Mouse (Mus musculus) liver, embryonic 16.5 days (tissue): ENCODE measurements around the gene Vps37b. TPM values are rescaled to one million over a fixed set of nuclear protein-coding genes. Genes with fewer than 3 reads are reported as not detected.

Experiments
- ATAC-seq: fragments of 200-750 bp; cut with Nextera tagmentation; 2 replicates; pipeline ENCODE4 v1.8.0; 2017; ENCODE audit warnings: low read depth, mild to moderate bottlenecking, moderate number of reproducible peaks, moderate library complexity
- H3K27ac ChIP-seq: fragments of 300-500 bp; sonication (generic); 2 replicates; pipeline ENCODE4 v1.5.1; 2014; ENCODE audit warnings: mild to moderate bottlenecking, low read length
- H3K27me3 ChIP-seq: fragments of 300-500 bp; sonication (generic); 2 replicates; pipeline ENCODE4 v1.6.1; 2014; ENCODE audit warnings: low read depth, low read length, mixed read lengths; ENCODE audit not compliant: control insufficient read depth, insufficient read depth
- H3K36me3 ChIP-seq: fragments of 300-500 bp; sonication (generic); 2 replicates; pipeline ENCODE4 v1.6.1; 2014; ENCODE audit warnings: mild to moderate bottlenecking; ENCODE audit not compliant: control insufficient read depth, insufficient read depth
- H3K4me1 ChIP-seq: fragments of 300-500 bp; sonication (generic); 2 replicates; pipeline ENCODE4 v1.6.1; 2014; ENCODE audit warnings: low read depth, low read length, mixed read lengths; ENCODE audit not compliant: control insufficient read depth
- H3K4me2 ChIP-seq: fragments of 300-500 bp; sonication (generic); 2 replicates; pipeline ENCODE4 v1.6.1; 2014; ENCODE audit warnings: low read depth, low read length, mixed read lengths
- H3K4me3 ChIP-seq: fragments of 300-500 bp; sonication (generic); 2 replicates; pipeline ENCODE4 v1.5.1; 2014; ENCODE audit warnings: low read depth, mild to moderate bottlenecking, low read length
- H3K9ac ChIP-seq: fragments of 300-500 bp; sonication (generic); 2 replicates; pipeline ENCODE4 v1.6.1; 2014; ENCODE audit warnings: low read depth, low read length
- H3K9me3 ChIP-seq: fragments of 300-500 bp; sonication (generic); replicated peaks from 2 replicates; pipeline ENCODE4 v1.6.1; 2016; ENCODE audit warnings: low read length; ENCODE audit not compliant: control insufficient read depth
- WGBS: fragments of 180-500 bp; shearing (Covaris S2); extraction: QIAGEN DNeasy Blood & Tissue Kit; methylation state at CpG from one replicate; pipeline ENCODE4 v1.1.7; 2014; ENCODE audit not compliant: insufficient replicate concordance; 5-methylcytosine and 5-hydroxymethylcytosine counted together
- microRNA-seq: library from miRNA; unstranded; fragments of <30 nt; microRNA quantifications from one replicate; pipeline ENCODE4, GENCODE M21; 2016
- polyA plus RNA-seq: library from polyadenylated mRNA; unstranded; fragments of >200 nt; fragmentation: Nextera tagmentation; extraction: Ambion mirVana; gene quantifications from 2 replicates; pipeline ENCODE4 v1.2.1, GENCODE M21; 2015

Gene Vps37b
- polyA plus RNA-seq, 1 experiment from 2014 or later: 16.3 TPM

DNA sequence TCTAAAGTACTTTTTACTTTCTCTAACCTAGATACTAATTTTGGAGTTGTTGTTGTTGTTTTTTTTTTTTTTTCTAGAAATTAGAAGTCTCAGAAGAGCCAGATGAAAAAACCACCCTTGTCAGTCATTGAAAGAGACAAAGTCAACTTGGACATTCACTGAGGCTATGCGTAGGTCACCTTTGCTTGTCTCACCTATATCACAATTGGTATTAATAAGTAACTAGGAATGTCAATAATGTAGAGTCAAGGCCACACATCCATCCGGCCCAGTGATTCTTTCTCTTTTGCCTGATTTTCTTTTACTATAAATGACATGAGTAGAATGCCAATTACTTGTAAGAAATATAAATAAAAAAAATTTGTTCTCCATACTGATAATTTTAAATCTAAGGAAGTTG is 65.3 kb downstream of the Vps37b start:
- Histone ChIP-seq H3K36me3 (no peaks in the 10 kb centered on the region), H3K27me3 (no peaks in the 10 kb centered on the region), H3K4me3 (no peak overlapping the region), H3K9me3 (no peaks in the 10 kb centered on the region), H3K4me2 (no peak overlapping the region), H3K27ac (no peak overlapping the region), H3K9ac (no peak overlapping the region), H3K4me1 (peaks cover 6% of the 10 kb centered on the region; the same call in 1 of the 2 replicates)
- peak; percentile 66; the same call in 1 of the 2 replicates for ATAC-seq
- WGBS: 63% methylated on average over 2 of the region's 2 CpGs

DNA sequence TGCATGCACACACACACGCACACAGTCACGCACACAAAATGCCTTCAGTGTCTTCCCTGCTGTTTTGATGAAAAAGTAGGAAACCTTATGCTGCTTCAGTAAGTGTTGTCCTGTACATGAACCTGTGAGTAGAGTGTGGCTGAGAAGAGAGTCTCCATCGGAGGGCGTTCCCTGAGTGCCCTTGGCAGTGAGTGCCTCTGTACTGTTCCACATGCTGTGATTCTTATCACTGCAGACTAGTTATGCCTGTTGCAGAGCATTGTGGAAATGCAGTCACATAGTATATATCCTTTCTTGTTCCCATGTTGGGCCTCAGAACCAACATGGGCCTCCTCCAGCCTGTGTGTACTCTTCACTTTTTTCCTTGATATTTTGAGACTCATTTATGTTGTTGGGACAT is 67.9 kb downstream of the Vps37b start:
- Histone ChIP-seq H3K9ac (no peak overlapping the region), H3K4me3 (no peak overlapping the region), H3K36me3 (no peaks in the 10 kb centered on the region), H3K27me3 (no peaks in the 10 kb centered on the region), H3K4me2 (no peak overlapping the region), H3K4me1 (peaks cover 6% of the 10 kb centered on the region; the same call in 1 of the 2 replicates), H3K9me3 (no peaks in the 10 kb centered on the region), H3K27ac (no peak overlapping the region)
- 78% methylated on average over 4 of the region's 4 CpGs for WGBS
- no peak for ATAC-seq

DNA sequence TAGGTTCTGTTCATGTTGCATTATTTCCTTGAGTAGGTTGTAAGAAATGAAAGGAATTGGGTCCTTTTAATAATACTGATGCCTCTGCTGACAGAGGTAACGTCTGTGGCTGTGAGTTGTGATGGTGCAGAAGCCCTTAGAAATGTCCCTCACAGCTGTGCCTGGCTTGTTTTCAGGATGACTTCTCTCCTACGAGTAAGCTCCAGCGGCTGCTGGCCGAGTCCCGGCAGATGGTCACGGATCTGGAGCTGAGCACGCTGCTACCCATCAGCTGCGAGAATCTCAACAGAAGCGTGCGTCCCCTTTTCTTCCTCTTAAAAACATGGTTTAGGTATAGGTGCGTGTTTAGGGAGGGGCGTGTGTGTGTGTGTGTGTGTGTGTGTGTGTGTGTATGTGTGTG is 71.0 kb downstream of the Vps37b start:
- Histone ChIP-seq H3K9me3 (no peaks in the 10 kb centered on the region), H3K9ac (no peak overlapping the region), H3K4me2 (no peak overlapping the region), H3K4me1 (peaks cover 6% of the 10 kb centered on the region; the same call in 1 of the 2 replicates), H3K27me3 (no peaks in the 10 kb centered on the region), H3K27ac (no peak overlapping the region), H3K4me3 (no peak overlapping the region), H3K36me3 (no peaks in the 10 kb centered on the region)
- WGBS: 83% methylated on average over 12 of the region's 12 CpGs
- no peak for ATAC-seq

DNA sequence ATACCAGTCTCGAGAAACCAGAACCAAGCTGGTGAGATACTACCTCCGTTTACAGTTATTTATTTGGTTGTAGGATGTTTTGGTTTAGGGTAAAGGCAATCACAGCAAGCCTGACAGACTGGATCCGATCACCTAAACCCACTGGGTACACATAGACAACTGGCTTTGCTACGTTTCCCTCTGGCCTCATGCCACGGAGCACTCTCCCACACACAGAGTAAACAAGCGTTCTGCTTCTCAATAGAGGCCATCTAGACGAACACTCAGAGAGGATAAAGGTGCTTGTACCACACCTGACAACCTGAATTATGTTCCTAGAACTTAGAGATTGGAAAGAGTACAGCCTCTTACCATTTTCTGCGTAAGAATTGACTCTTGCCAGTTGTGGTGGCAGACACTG is 71.9 kb downstream of the Vps37b start:
- no peak overlapping the region for H3K4me2 ChIP-seq
- no peaks in the 10 kb centered on the region for H3K9me3 ChIP-seq

DNA sequence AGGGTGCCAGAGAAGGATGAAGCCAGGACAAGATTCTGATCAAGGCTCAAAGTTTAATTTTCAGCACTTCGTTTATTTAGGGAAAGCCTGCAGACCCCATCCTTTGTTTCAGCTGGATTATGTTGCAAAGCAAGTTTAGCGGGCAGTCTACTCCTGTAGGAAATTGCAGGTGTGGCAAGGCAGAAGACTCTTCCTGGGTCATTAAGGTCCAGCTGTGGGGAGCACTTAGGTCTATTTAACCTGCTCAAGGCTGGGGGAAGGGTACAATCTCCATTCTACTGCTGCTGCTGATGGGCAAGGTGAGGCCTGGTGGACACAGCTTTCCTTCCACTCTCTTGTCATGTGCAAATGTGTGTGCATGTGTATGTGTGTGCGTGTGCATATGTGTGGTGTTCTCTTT is 73.1 kb downstream of the Vps37b start:
- no peak overlapping the region for H3K4me2 ChIP-seq
- no peak overlapping the region for H3K4me3 ChIP-seq
- no peak for ATAC-seq
- WGBS: 68% methylated on average over 3 of the region's 3 CpGs
- H3K9me3 ChIP-seq: no peaks in the 10 kb centered on the region
- H3K4me1 ChIP-seq: no peaks in the 10 kb centered on the region; the same call in 1 of the 2 replicates
- H3K36me3 ChIP-seq: no peaks in the 10 kb centered on the region
- H3K9ac ChIP-seq: no peak overlapping the region
- no peaks in the 10 kb centered on the region for H3K27me3 ChIP-seq
- H3K27ac ChIP-seq: no peak overlapping the region

More for the DNA sequence above, 71.9 kb downstream of the Vps37b start:
- Histone ChIP-seq H3K4me3 (no peak overlapping the region), H3K36me3 (no peaks in the 10 kb centered on the region), H3K27me3 (no peaks in the 10 kb centered on the region), H3K9ac (no peak overlapping the region), H3K4me1 (peaks cover 4% of the 10 kb centered on the region; the same call in 1 of the 2 replicates), H3K27ac (no peak overlapping the region)
- 57% methylated on average over 8 of the region's 8 CpGs for WGBS
- ATAC-seq: peak; percentile 61; the same call in 1 of the 2 replicates

DNA sequence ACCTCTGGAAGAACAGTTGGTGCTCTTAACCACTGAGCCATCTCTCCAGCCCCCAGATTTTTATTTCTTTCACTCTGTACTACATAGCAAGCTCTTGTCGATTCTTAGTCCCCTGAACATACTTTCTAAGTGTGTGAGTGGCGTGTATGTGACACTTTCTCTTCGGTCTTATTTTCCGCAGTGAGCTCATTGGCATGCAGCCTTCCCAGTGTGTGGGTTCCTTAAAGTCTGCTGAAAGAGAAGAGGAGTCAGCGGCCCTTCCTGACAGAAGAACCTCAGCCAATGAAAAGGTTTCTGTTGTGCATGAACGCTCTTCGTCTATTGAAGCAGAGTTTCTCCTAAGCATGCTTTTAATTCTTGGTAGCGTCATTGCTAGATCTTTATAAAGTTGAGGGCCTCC is 74.9 kb downstream of the Vps37b start:
- H3K4me1 ChIP-seq: no peaks in the 10 kb centered on the region; the same call in 1 of the 2 replicates
- no peak overlapping the region for H3K4me3 ChIP-seq
- no peak overlapping the region for H3K27ac ChIP-seq
- no peak overlapping the region for H3K4me2 ChIP-seq
- H3K9ac ChIP-seq: no peak overlapping the region
- 76% methylated on average over 8 of the region's 8 CpGs for WGBS
- no peaks in the 10 kb centered on the region for H3K9me3 ChIP-seq
- no peaks in the 10 kb centered on the region for H3K36me3 ChIP-seq
- H3K27me3 ChIP-seq: no peaks in the 10 kb centered on the region
- no peak for ATAC-seq

Small RNA genes lying within 50 kb of the gene (microRNA-seq; reads per million reads assigned to microRNA genes)
- gene Mir7032: 0.98 reads per million

Other genes starting within 250 kb of the Vps37b start
- gene Hcar2, start 166.8 kb downstream of the Vps37b start, polyA plus RNA-seq: 0.28 and 0.45 TPM in 2 replicates
- 0.08 and 0.15 TPM in 2 replicates for gene Hcar1, start 152.2 kb downstream of the Vps37b start, polyA plus RNA-seq
- 37.6 and 40.6 TPM in 2 replicates for gene Denr, start 125.1 kb downstream of the Vps37b start, polyA plus RNA-seq
- 1.3 and 1.7 TPM in 2 replicates for gene Gm43518, start 104.9 kb downstream of the Vps37b start, polyA plus RNA-seq
- 2.2 and 2.4 TPM in 2 replicates for gene Ccdc62, start 101.6 kb downstream of the Vps37b start, polyA plus RNA-seq
- gene Hip1r, start 58.6 kb downstream of the Vps37b start, polyA plus RNA-seq: 12.4 and 16.3 TPM in 2 replicates
- 6.4 and 6.7 TPM in 2 replicates for gene Abcb9, start 63.5 kb upstream of the Vps37b start, polyA plus RNA-seq
- gene Ogfod2, start 80.0 kb upstream of the Vps37b start, polyA plus RNA-seq: 15.0 and 15.7 TPM in 2 replicates
- 46.9 and 47.9 TPM in 2 replicates for gene Arl6ip4, start 83.8 kb upstream of the Vps37b start, polyA plus RNA-seq
- gene Pitpnm2, start 217.5 kb upstream of the Vps37b start, polyA plus RNA-seq: 1.6 and 1.9 TPM in 2 replicates